Mouse (Mus musculus) liver, adult 2 months (tissue): ENCODE results near the gene Vamp4. TPM values are rescaled to one million over a fixed set of nuclear protein-coding genes. Genes with fewer than 3 reads are reported as not detected.

Experiments
- DNase-seq: peaks from one replicate; pipeline ENCODE4 v3.0.0-alpha.2; 2011; ENCODE audit warnings: low read depth, low spot score; ENCODE audit errors: extremely low read depth
- H3K27ac ChIP-seq: fragments of 200-500 bp; replicated peaks from 2 replicates; pipeline ENCODE4 v1.5.1; 2012; ENCODE audit warnings: low read depth, mild to moderate bottlenecking, control low read depth, inconsistent platforms, low read length; ENCODE audit not compliant: insufficient read depth
- H3K27me3 ChIP-seq: fragments of 200-500 bp; 2 replicates; pipeline ENCODE4 v1.6.1; 2012; ENCODE audit warnings: mild to moderate bottlenecking, moderate library complexity, low read length, inconsistent platforms; ENCODE audit not compliant: control insufficient read depth, insufficient read depth
- H3K36me3 ChIP-seq: fragments of 200-500 bp; 2 replicates; pipeline ENCODE4 v1.6.1; 2012; ENCODE audit warnings: low read length, inconsistent platforms; ENCODE audit not compliant: control insufficient read depth, insufficient read depth
- H3K4me1 ChIP-seq: fragments of 200-500 bp; 2 replicates; pipeline ENCODE4 v1.6.1; 2011; ENCODE audit warnings: low read length; ENCODE audit not compliant: control insufficient read depth, insufficient read depth
- H3K4me3 ChIP-seq: fragments of 200-500 bp; 2 replicates; pipeline ENCODE4 v1.5.1; 2011; ENCODE audit warnings: low read depth, mild to moderate bottlenecking, control low read depth, low read length, moderate library complexity; ENCODE audit not compliant: insufficient read depth
- H3K79me2 ChIP-seq: fragments of 200-500 bp; 2 replicates; pipeline ENCODE4 v1.6.1; 2012; ENCODE audit warnings: inconsistent platforms, mild to moderate bottlenecking, low read length, moderate library complexity; ENCODE audit not compliant: control insufficient read depth, insufficient read depth
- H3K9ac ChIP-seq: fragments of 200-500 bp; 2 replicates; pipeline ENCODE4 v1.6.1; 2012; ENCODE audit warnings: low read depth, mild to moderate bottlenecking, control low read depth, inconsistent platforms, low read length
- CTCF ChIP-seq: fragments of 200-500 bp; IDR thresholded peaks from 2 replicates; pipeline ENCODE4 v1.5.1; 2011; ENCODE audit warnings: low read depth, low read length, control low read depth
- POLR2A ChIP-seq: fragments of 200-500 bp; IDR thresholded peaks from 2 replicates; pipeline ENCODE4 v1.6.1; 2011; ENCODE audit warnings: low read length, control low read depth; ENCODE audit not compliant: insufficient read depth; ENCODE audit errors: extremely low read depth
- WGBS: fragments of 180-500 bp; shearing (Covaris S2); methylation state at CpG from one replicate; pipeline ENCODE4 v1.1.7; 2018; 5-methylcytosine and 5-hydroxymethylcytosine counted together
- polyA plus RNA-seq: library from polyadenylated mRNA; depleted of rRNA; stranded (reverse); fragments of >200 nt; gene quantifications from 2 replicates; pipeline ENCODE4 v1.2.3, GENCODE M21; 2012
- total RNA-seq: library from RNA; depleted of rRNA; stranded (reverse); fragments of >200 nt; gene quantifications from 2 replicates; pipeline ENCODE4 v1.2.3, GENCODE M21; 2014

Vamp4 gene
- total and polyA plus RNA-seq, 2 experiments = 4.5 to 14.6 TPM

DNA sequence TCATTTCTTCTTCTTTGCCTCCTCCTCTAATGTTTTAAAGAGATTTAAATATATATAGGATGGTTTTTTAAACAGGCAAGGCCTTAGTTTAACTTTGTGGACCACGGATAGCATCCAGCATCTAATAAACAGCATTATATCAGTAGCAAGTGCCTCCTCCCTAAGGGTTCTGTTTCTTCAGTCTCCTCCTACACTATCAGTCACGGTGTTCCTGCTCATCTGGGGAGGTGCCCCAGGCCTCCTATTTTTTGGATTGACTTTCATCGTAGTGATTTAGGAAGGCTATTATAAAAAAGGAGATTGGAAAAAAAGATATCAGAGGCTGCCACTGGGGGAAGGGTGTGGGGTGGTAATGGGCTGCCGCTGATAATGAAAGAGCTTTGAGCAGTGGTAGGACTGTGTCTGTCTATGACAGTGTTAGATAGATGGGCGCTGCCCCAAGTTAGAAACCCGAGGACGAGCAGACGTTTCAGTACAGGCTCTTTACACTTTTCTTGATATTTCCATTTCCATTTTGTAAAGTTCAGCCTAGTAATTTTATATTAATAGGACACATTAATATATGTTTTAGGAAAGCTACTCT lies 20.2 kb downstream of the Vamp4 start:
- no peaks in the 10 kb centered on the region for H3K79me2 ChIP-seq
- WGBS = 89% methylated on average over 8 of the region's 8 CpGs
- no peak overlapping the region for H3K4me3 ChIP-seq
- H3K4me1 ChIP-seq = no peaks in the 10 kb centered on the region
- H3K9ac ChIP-seq = no peak overlapping the region
- H3K36me3 ChIP-seq = peaks cover 23% of the 10 kb centered on the region; the same call in 1 of the 2 replicates
- H3K27me3 ChIP-seq = no peaks in the 10 kb centered on the region
- TF ChIP-seq CTCF (no peak), POLR2A (no peak)
- H3K27ac ChIP-seq = no peak overlapping the region
- DNase-seq = no peak

DNA sequence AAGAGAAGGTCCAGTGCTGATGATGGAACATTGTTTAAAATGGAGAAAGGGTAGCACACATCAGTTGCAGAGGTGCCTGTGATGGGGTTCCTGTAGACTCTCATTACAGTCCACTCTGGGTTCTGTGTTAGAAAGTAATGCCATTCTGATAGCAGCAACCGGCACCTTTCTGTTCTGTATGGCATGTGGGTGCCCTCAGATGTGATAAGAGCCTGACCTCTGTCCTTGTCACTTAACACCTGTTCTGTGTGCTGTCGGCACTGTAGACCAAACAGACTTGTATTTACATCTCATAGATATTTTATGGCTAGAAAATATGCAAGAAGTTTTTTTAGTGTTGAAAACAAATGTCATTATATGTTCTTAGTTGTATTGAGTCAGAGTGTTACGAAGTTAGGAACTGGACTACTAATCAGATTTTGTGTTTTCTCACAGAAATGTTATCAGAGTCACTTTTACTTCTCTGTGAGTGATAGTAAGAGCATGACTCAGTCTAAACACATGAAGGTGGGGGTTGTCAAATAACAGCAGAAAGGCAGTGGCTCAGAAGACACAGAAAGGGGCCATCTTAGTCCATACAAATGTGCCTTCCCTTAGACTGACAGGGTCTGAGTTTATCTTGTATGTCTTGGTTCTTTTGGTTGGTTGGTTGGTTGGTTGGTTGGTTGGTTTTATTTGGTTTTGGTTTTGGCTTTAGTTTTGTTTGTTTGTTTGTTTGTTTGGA lies 27.2 kb downstream of the Vamp4 start:
- Histone ChIP-seq H3K9ac (no peak overlapping the region), H3K27me3 (no peaks in the 10 kb centered on the region), H3K4me1 (no peaks in the 10 kb centered on the region), H3K4me3 (no peak overlapping the region), H3K27ac (no peak overlapping the region), H3K36me3 (peaks cover 22% of the 10 kb centered on the region; the same call in 1 of the 2 replicates), H3K79me2 (no peaks in the 10 kb centered on the region)
- DNase-seq = no peak
- TF ChIP-seq CTCF = no peak
- TF ChIP-seq POLR2A = no peak
- 73% methylated on average over 3 of the region's 3 CpGs for WGBS

DNA sequence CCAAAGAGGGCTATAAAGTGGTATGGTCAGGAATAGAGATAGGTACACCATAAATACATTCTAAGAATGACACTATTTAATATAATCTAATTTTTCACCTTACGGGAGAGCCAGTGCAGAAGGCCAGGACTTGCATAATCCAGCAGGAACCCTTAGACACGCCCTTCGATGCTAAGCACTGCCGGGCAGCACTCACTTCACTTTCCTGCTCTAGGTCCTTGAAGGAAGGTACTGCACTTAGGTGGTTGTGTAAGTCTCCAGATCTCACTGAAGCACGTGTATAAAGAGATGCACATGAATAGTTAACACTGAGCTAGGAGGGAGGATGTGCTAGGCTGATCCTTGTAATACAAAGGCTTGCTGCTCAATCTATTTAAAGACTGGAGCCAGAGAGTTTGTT lies 29.3 kb downstream of the Vamp4 start:
- Histone ChIP-seq H3K27ac (no peak overlapping the region), H3K4me1 (no peaks in the 10 kb centered on the region), H3K27me3 (no peaks in the 10 kb centered on the region), H3K79me2 (no peaks in the 10 kb centered on the region), H3K9ac (no peak overlapping the region), H3K36me3 (peaks cover 19% of the 10 kb centered on the region; the same call in 1 of the 2 replicates), H3K4me3 (no peak overlapping the region)
- WGBS = over 99% methylated on average over 5 of the region's 5 CpGs
- TF ChIP-seq CTCF (no peak), POLR2A (no peak)
- no peak for DNase-seq

DNA sequence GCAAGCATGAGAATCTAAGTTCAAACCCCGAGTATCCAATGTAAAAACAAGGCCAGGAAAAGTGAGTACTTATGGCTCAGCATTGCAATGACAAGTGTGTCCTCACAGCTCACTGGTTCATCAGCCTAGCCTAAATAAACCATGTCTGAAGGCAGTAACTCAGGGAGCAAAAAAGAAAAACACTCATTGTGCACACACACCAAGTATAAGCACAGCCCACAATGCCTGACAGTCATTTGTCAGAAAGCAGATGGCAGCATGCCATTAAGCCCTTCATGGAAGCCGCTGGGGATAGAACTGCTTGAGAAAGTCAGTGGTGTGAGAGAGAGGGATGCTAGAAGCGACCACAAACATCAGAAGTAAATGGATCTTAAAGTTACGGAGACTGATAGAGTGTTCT lies 31.0 kb downstream of the Vamp4 start:
- TF ChIP-seq POLR2A = no peak
- no peak for TF ChIP-seq CTCF
- H3K4me3 ChIP-seq = no peak overlapping the region
- no peaks in the 10 kb centered on the region for H3K27me3 ChIP-seq
- no peaks in the 10 kb centered on the region for H3K4me1 ChIP-seq
- H3K36me3 ChIP-seq = peaks cover 16% of the 10 kb centered on the region; the same call in 1 of the 2 replicates
- H3K79me2 ChIP-seq = no peaks in the 10 kb centered on the region
- no peak overlapping the region for H3K27ac ChIP-seq
- DNase-seq = no peak
- no peak overlapping the region for H3K9ac ChIP-seq
- 92% methylated on average over 4 of the region's 4 CpGs for WGBS

DNA sequence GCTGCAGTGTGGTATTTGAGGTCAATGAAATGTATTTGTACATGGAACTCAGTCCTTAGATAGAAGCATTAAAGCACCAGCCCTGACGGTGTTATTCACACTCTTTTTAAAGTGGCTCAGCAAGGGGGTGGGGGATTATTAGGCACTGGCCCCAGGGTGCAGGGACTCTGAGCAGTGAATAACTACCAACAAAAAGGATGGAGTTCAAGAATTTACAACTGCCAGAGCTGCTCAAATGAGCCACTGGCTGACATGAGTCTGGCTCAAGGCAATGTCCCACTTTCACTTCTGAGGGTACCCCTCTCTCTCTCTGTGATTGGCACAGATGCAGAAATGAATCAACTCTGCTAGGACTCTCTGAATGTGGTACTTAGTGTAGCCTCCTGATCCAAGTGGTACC lies 37.8 kb downstream of the Vamp4 start:
- 28% methylated on average over 1 of the region's 1 CpGs for WGBS
- no peaks in the 10 kb centered on the region for H3K79me2 ChIP-seq
- no peaks in the 10 kb centered on the region for H3K36me3 ChIP-seq
- DNase-seq = no peak
- H3K4me3 ChIP-seq = no peak overlapping the region
- TF ChIP-seq POLR2A = no peak
- TF ChIP-seq CTCF = no peak
- H3K4me1 ChIP-seq = no peaks in the 10 kb centered on the region
- H3K27me3 ChIP-seq = no peaks in the 10 kb centered on the region
- H3K9ac ChIP-seq = no peak overlapping the region
- no peak overlapping the region for H3K27ac ChIP-seq

DNA sequence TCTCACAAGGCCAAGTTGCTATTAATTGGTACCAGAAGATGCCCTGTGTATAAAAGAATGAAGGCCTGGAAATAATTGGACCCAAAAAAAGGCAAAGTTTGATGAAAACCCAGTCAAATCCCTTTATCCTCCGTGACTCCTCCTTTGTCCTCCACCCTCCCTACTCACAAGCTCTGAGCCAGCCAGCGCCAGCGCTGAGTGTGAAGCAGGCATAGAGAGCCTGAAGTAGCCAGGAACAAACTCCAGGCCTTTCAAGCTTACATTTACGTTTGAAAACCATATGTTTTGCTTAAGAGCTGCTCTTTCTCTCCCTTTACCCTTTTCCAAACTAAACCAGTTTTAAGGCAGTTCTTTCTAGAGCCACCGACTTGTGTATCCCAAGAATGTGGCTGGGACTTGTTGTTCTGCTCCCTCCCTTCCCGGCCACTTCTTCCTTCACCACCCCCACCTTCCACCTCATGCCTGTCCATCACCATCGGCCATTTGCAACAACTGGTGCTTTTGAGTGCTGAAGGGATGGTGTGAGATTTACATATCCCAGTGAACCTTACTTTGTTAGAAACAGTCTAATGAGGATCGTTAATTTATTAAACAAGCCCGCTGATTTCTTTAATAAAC lies 39.4 kb downstream of the Vamp4 start:
- Histone ChIP-seq H3K27me3 (no peaks in the 10 kb centered on the region), H3K4me1 (no peaks in the 10 kb centered on the region), H3K36me3 (no peaks in the 10 kb centered on the region), H3K27ac (no peak overlapping the region), H3K79me2 (no peaks in the 10 kb centered on the region), H3K9ac (no peak overlapping the region), H3K4me3 (no peak overlapping the region)
- WGBS = 65% methylated on average over 9 of the region's 9 CpGs
- no peak for TF ChIP-seq POLR2A
- no peak for TF ChIP-seq CTCF
- no peak for DNase-seq
